Mouse (Mus musculus) intestine, embryonic 14.5 days (tissue): ENCODE data around the gene Zfp512b. TPM values are rescaled to one million over a fixed set of nuclear protein-coding genes. Genes with fewer than 3 reads are reported as not detected.

Experiments used
- ATAC-seq: fragments of 200-750 bp; cut with Nextera tagmentation; replicated peaks from 2 replicates; pipeline ENCODE4 v1.8.0; 2017; ENCODE audit warnings: low read depth, moderate number of reproducible peaks, moderate TSS enrichment, moderate library complexity; ENCODE audit not compliant: low FRiP score, low TSS enrichment
- DNase-seq: peaks from one replicate; pipeline ENCODE4 v3.0.0-alpha.2; 2018; ENCODE audit warnings: low spot score
- H3K27ac ChIP-seq: fragments of 300-500 bp; sonication (generic); 2 replicates; pipeline ENCODE4 v1.5.1; 2014; ENCODE audit warnings: low read depth, mild to moderate bottlenecking, control low read depth
- H3K27me3 ChIP-seq: fragments of 300-500 bp; sonication (generic); replicated peaks from 2 replicates; pipeline ENCODE4 v1.6.1; 2014; ENCODE audit warnings: low read length, control low read depth; ENCODE audit not compliant: control insufficient read depth, insufficient read depth
- H3K36me3 ChIP-seq: fragments of 300-500 bp; sonication (generic); 2 replicates; pipeline ENCODE4 v1.6.1; 2014; ENCODE audit warnings: low read length, control low read depth; ENCODE audit not compliant: control insufficient read depth, insufficient read depth
- H3K4me1 ChIP-seq: fragments of 300-500 bp; sonication (generic); replicated peaks from 2 replicates; pipeline ENCODE4 v1.6.1; 2014; ENCODE audit warnings: low read length, control low read depth, mixed read lengths; ENCODE audit not compliant: control insufficient read depth, insufficient read depth
- H3K4me2 ChIP-seq: fragments of 300-500 bp; sonication (generic); 2 replicates; pipeline ENCODE4 v1.6.1; 2014; ENCODE audit warnings: low read length
- H3K4me3 ChIP-seq: fragments of 300-500 bp; sonication (generic); 2 replicates; pipeline ENCODE4 v1.5.1; 2014; ENCODE audit warnings: low read depth, low read length, control low read depth, mixed read lengths
- H3K9ac ChIP-seq: fragments of 300-500 bp; sonication (generic); 2 replicates; pipeline ENCODE4 v1.6.1; 2014; ENCODE audit warnings: mild to moderate bottlenecking, low read length
- H3K9me3 ChIP-seq: fragments of 300-500 bp; sonication (generic); 2 replicates; pipeline ENCODE4 v1.6.1; 2016; ENCODE audit warnings: low read length, control low read depth; ENCODE audit not compliant: control insufficient read depth
- WGBS: fragments of 180-500 bp; shearing (Covaris S2); extraction: QIAGEN DNeasy Blood & Tissue Kit; methylation state at CpG from one replicate; pipeline ENCODE4 v1.1.7; 2014; 5-methylcytosine and 5-hydroxymethylcytosine counted together
- polyA plus RNA-seq: library from polyadenylated mRNA; unstranded; fragments of >200 nt; fragmentation: Nextera tagmentation; extraction: Ambion mirVana; gene quantifications from 2 replicates; pipeline ENCODE4 v1.2.1, GENCODE M21; 2014

The Zfp512b gene
- polyA plus RNA-seq, 1 experiment from 2014 or later, result 35.0 TPM

DNA sequence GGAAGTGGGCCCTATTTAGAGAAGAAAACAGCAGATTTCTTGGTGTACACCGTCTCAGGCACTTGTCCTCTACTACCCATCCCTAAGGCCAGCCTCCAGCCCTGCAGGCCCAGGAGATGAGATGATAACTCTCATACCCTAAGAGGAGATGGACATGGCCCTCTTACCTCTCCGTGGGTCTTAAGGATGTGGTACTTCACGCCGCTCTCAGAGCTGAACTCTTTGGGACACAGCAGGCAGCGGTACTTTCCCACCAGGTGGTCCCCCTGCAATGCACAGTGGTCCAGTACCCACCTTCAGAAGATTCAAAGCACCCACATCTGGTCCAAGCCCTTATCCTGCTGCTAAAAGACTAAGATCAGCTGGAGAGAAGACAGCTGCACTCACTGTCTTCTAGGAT is 7.1 kb downstream of the Zfp512b start:
- H3K4me1 ChIP-seq, result peaks cover 6% of the 10 kb centered on the region; the same call in 1 of the 2 replicates
- H3K27me3 ChIP-seq, result no peaks in the 10 kb centered on the region
- H3K9me3 ChIP-seq, result no peaks in the 10 kb centered on the region
- peak; percentile 28 for DNase-seq
- H3K4me2 ChIP-seq, result no peak overlapping the region
- H3K36me3 ChIP-seq, result peaks cover 70% of the 10 kb centered on the region
- H3K4me3 ChIP-seq, result no peak overlapping the region
- H3K27ac ChIP-seq, result no peak overlapping the region
- no peak overlapping the region for H3K9ac ChIP-seq
- 94% methylated on average over 5 of the region's 5 CpGs for WGBS
- no peak for ATAC-seq

DNA sequence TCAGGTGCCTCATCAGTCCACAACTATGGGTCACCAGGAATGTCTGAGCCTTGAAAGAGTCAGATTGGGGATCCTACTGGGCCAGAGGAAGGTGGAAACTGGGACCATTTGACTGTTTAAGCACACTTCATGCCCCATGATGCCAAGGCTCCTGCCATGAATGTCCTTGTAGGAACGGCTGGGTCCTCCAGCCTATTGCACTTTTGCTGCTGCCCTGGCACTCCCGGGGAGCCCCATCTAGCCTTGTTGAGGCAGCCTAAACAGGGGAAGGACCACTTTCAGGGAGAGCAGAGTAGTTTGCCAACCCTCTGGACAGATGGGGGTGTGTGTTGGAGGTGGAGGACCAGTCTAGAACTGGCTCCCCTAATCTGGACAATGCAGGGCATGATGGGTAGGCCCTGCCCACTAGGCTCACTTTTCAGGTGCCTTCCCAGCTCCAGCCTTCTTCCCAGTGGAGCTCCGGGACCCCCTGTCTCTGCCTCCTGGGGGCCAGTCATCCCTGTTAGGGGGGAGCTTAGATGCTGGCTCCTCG is 8.1 kb downstream of the Zfp512b start, which contains the start of gene Uckl1:
Gene Uckl1, minus strand, starts transcription at position 482 of the 532 bp plus-strand sequence.
- Histone ChIP-seq H3K36me3 (peaks cover 60% of the 10 kb centered on the region), H3K4me3 (no peak within 1 kb of the TSS), H3K27ac (no peak within 1 kb of the TSS), H3K4me1 (peaks cover 13% of the 10 kb centered on the region), H3K27me3 (no peaks in the 10 kb centered on the region), H3K9me3 (no peaks in the 10 kb centered on the region), H3K4me2 (no peak within 1 kb of the TSS), H3K9ac (no peak within 1 kb of the TSS)
- peak; percentile 41 for DNase-seq
- 89% methylated on average over 4 of the region's 4 CpGs for WGBS
- ATAC-seq, result no peak

GRCm38 (mm10) chr2:181583460-181584257 is 8.9 kb downstream of the Zfp512b start:
- peaks cover 52% of the 10 kb centered on the region for H3K36me3 ChIP-seq
- peaks cover 21% of the 10 kb centered on the region for H3K4me1 ChIP-seq
- no peaks in the 10 kb centered on the region for H3K9me3 ChIP-seq
- no peak overlapping the region for H3K27ac ChIP-seq
- no peaks in the 10 kb centered on the region for H3K27me3 ChIP-seq
- 84% methylated on average over 3 of the region's 3 CpGs for WGBS
- ATAC-seq, result no peak
- H3K4me3 ChIP-seq, result no peak overlapping the region
- H3K9ac ChIP-seq, result no peak overlapping the region
- H3K4me2 ChIP-seq, result no peak overlapping the region
- DNase-seq, result peak; percentile 43

DNA sequence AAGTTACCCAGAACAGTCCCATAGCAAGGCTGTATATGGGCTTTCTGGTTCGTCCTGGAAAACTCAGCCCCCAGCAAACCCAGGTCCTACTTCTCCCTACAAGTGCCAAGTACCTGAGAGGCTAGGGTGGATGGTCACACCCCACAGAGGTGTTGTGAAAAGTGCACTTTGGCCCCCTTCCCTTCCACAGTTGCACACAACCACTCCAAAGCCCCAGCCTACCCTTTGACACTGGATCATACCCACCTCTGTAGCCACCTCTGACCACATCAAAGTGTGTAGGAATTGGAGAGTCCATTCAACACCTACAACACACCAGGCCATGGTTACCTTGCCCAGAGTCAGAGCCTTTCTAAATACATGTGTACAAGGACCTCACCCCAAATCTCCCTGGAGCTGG is 9.7 kb downstream of the Zfp512b start:
- Histone ChIP-seq H3K27ac (no peak overlapping the region), H3K9me3 (no peaks in the 10 kb centered on the region), H3K9ac (no peak overlapping the region), H3K4me3 (no peak overlapping the region), H3K27me3 (no peaks in the 10 kb centered on the region), H3K4me2 (no peak overlapping the region), H3K4me1 (peaks cover 24% of the 10 kb centered on the region), H3K36me3 (peaks cover 44% of the 10 kb centered on the region)
- ATAC-seq (no peak), DNase-seq (peak; percentile 41)
- 88% methylated on average over 1 of the region's 1 CpGs for WGBS

DNA sequence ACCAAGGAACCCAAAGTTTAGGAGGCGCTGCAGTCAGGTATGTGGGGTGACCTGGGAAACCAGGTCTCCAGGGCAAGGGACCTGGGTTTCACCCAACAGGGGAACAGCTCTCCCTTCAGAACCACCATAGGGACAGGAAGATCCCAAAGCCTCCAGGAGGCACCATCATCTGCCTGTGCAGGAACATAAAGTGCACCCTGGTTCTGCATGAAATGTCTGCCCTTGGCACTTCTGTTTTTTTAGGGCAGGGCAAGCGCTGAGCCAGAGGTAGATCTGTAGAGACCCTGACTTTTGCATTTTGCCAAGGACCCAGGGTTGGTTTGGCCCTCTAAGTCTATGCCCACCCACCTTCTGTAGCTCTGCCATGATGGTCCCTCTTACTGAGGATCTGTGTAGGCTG is 10.2 kb downstream of the Zfp512b start:
- Histone ChIP-seq H3K27ac (no peak overlapping the region), H3K4me1 (peaks cover 24% of the 10 kb centered on the region), H3K27me3 (no peaks in the 10 kb centered on the region), H3K4me3 (no peak overlapping the region; the same call in 1 of the 2 replicates), H3K9me3 (no peaks in the 10 kb centered on the region), H3K36me3 (peaks cover 40% of the 10 kb centered on the region), H3K4me2 (peak overlapping the region; percentile 93), H3K9ac (no peak overlapping the region)
- WGBS, result 64% methylated on average over 2 of the region's 2 CpGs
- DNase-seq (no peak), ATAC-seq (no peak)

- H3K27ac ChIP-seq, result peak overlapping the region; percentile 90
- peak overlapping the region; percentile 79 for H3K4me3 ChIP-seq
- H3K9ac ChIP-seq, result peak overlapping the region; percentile 82
- DNase-seq (peak; percentile 90), ATAC-seq (peak; percentile 74)
- H3K27me3 ChIP-seq, result no peaks in the 10 kb centered on the region
- H3K4me2 ChIP-seq, result peak overlapping the region; percentile 93
- under 1% methylated on average over 49 of the region's 49 CpGs for WGBS
- H3K4me1 ChIP-seq, result peaks cover 24% of the 10 kb centered on the region
- peaks cover 32% of the 10 kb centered on the region for H3K36me3 ChIP-seq
- H3K9me3 ChIP-seq, result no peaks in the 10 kb centered on the region
Observed at GRCm38 (mm10) chr2:181581402-181582120, 11.0 kb downstream of the Zfp512b start.

DNA sequence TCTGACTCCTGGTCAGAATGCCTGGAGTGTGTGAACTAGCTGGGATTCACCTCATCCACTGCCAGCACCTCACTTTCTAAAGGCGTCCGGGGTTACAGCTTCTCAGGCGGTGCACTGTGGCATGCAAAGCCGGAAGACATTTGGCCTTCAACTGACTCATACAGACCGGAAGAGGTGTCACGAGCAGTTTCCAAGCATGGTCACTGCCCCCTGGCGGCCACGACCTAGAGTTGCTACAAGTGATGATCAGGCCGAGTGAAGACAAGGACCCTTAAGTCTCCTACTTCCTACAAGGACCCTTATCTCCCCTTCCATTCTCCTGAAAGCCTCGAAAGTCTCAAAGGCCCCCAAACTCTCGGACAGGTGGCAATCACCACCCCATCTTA is 11.6 kb downstream of the Zfp512b start:
- Histone ChIP-seq H3K4me2 (peak overlapping the region; percentile 93), H3K4me3 (peak overlapping the region; percentile 79), H3K9ac (peak overlapping the region; percentile 82), H3K4me1 (peaks cover 24% of the 10 kb centered on the region), H3K9me3 (no peaks in the 10 kb centered on the region), H3K27me3 (no peaks in the 10 kb centered on the region), H3K36me3 (peaks cover 26% of the 10 kb centered on the region), H3K27ac (peak overlapping the region; percentile 90)
- under 1% methylated on average over 11 of the region's 11 CpGs for WGBS
- peak; percentile 89 for DNase-seq
- ATAC-seq, result peak; percentile 82

GRCm38 (mm10) chr2:181580131-181580772 is 12.4 kb downstream of the Zfp512b start:
- Histone ChIP-seq H3K27me3 (no peaks in the 10 kb centered on the region), H3K27ac (no peak overlapping the region), H3K9ac (0 out of 2 replicates have a peak overlapping the region, but pooled peaks have one; percentile 15), H3K9me3 (no peaks in the 10 kb centered on the region), H3K4me1 (peaks cover 24% of the 10 kb centered on the region), H3K4me2 (peak overlapping the region; percentile 93), H3K4me3 (peak overlapping the region; percentile 79), H3K36me3 (peaks cover 19% of the 10 kb centered on the region)
- DNase-seq (peak; percentile 44), ATAC-seq (no peak)
- WGBS, result 75% methylated on average over 5 of the region's 5 CpGs
